Mouse (Mus musculus) lung, embryonic 16.5 days (tissue): ENCODE data around the gene Olfr672. TPM values are rescaled to one million over a fixed set of nuclear protein-coding genes. Genes with fewer than 3 reads are reported as not detected.

Experiments used
- polyA plus RNA-seq: library from polyadenylated mRNA; unstranded; fragments of >200 nt; fragmentation: Nextera tagmentation; extraction: Ambion mirVana; gene quantifications from 2 replicates; pipeline ENCODE4 v1.2.1, GENCODE M21; 2015

The Olfr672 gene
- polyA plus RNA-seq, 1 experiment from 2014 or later, result not detected

Other genes starting within 250 kb of the Olfr672 start
- gene Usp17le, start 224.6 kb downstream of the Olfr672 start, polyA plus RNA-seq, result not detected in 2 replicates
- not detected in 2 replicates for gene Usp17lb, start 159.4 kb downstream of the Olfr672 start, polyA plus RNA-seq
- not detected in 2 replicates for gene Usp17la, start 145.0 kb downstream of the Olfr672 start, polyA plus RNA-seq
- not detected in 2 replicates for gene Olfr665, start 124.0 kb downstream of the Olfr672 start, polyA plus RNA-seq
- gene Olfr666, start 106.1 kb downstream of the Olfr672 start, polyA plus RNA-seq, result not detected in 2 replicates
- not detected in 2 replicates for gene Olfr667, start 80.5 kb downstream of the Olfr672 start, polyA plus RNA-seq
- not detected in 2 replicates for gene Olfr668, start 74.0 kb downstream of the Olfr672 start, polyA plus RNA-seq
- gene Olfr669, start 67.8 kb downstream of the Olfr672 start, polyA plus RNA-seq, result not detected in 2 replicates
- gene Olfr670, start 39.4 kb downstream of the Olfr672 start, polyA plus RNA-seq, result not detected in 2 replicates
- gene Olfr671, start 22.9 kb downstream of the Olfr672 start, polyA plus RNA-seq, result not detected in 2 replicates
- gene Olfr675, start 26.4 kb upstream of the Olfr672 start, polyA plus RNA-seq, result not detected in 2 replicates
- gene Olfr676, start 30.7 kb upstream of the Olfr672 start, polyA plus RNA-seq, result not detected in 2 replicates
- gene Olfr677, start 49.3 kb upstream of the Olfr672 start, polyA plus RNA-seq, result not detected in 2 replicates
- gene Olfr678, start 62.4 kb upstream of the Olfr672 start, polyA plus RNA-seq, result not detected in 2 replicates
- gene Olfr679, start 79.2 kb upstream of the Olfr672 start, polyA plus RNA-seq, result not detected in 2 replicates
- gene Olfr680-ps1, start 90.8 kb upstream of the Olfr672 start, polyA plus RNA-seq, result not detected in 2 replicates
- gene Olfr681, start 114.8 kb upstream of the Olfr672 start, polyA plus RNA-seq, result not detected in 2 replicates
- gene Olfr683, start 145.0 kb upstream of the Olfr672 start, polyA plus RNA-seq, result not detected in 2 replicates
- gene Olfr684, start 161.6 kb upstream of the Olfr672 start, polyA plus RNA-seq, result not detected in 2 replicates
- gene Olfr685, start 184.0 kb upstream of the Olfr672 start, polyA plus RNA-seq, result not detected in 2 replicates
- gene Olfr686, start 205.5 kb upstream of the Olfr672 start, polyA plus RNA-seq, result not detected in 2 replicates